17 mouse cellular contexts compared by ENCODE assay signal in genomic region chr11:16823830-16824545, GRCm38 (mm10).
A peak's percentile ranks its signal among the peaks of the same experiment; 100 is the strongest.
DNase-seq lines count a peak whose midpoint lies in the region; ATAC-seq and TF ChIP-seq lines count a peak whose summit lies in the region.
"Had no signal": no experiment of that assay in that cellular context is flagged by ENCODE, and none has a peak within 500 bp of the region (broad histone marks: within the 10 kb centered on the region; RNA-seq: fewer than 3 reads in every experiment).

No protein-coding gene starts in this region.

- no peak overlapping the region for H3K27ac ChIP-seq in forebrain, embryonic 11.5 days (ENCODE audit: low read depth, low read length)
- H3K27ac ChIP-seq in forebrain, embryonic 10.5 days = no peak overlapping the region
- H3K27ac ChIP-seq in kidney, postnatal 0 days = no peak overlapping the region
- H3K27ac ChIP-seq: hindbrain, embryonic 14.5 days; liver, embryonic 15.5 days had no signal

- H3K36me3 ChIP-seq in forebrain, embryonic 11.5 days (ENCODE audit: control insufficient read depth, insufficient read depth, low read length) = no peaks in the 10 kb centered on the region
- H3K36me3 ChIP-seq in forebrain, embryonic 10.5 days (replicated peaks) = no peaks in the 10 kb centered on the region
- H3K36me3 ChIP-seq in kidney, postnatal 0 days (ENCODE audit: insufficient read depth, low read length) = no peaks in the 10 kb centered on the region
- H3K36me3 ChIP-seq: liver, embryonic 15.5 days had no signal

- H3K4me2 ChIP-seq in forebrain, embryonic 11.5 days (ENCODE audit: low read depth, low read length, severe bottlenecking) = no peak overlapping the region
- H3K4me2 ChIP-seq in kidney, postnatal 0 days (ENCODE audit: low read length) = no peak overlapping the region
- H3K4me2 ChIP-seq: hindbrain, embryonic 14.5 days; liver, embryonic 15.5 days; midbrain, embryonic 11.5 days had no signal

- H3K4me3 ChIP-seq in forebrain, embryonic 11.5 days (ENCODE audit: low read depth, low read length) = no peak overlapping the region
- no peak overlapping the region for H3K4me3 ChIP-seq in forebrain, embryonic 10.5 days
- H3K4me3 ChIP-seq in kidney, postnatal 0 days (replicated peaks; ENCODE audit: low read depth, low read length) = no peak overlapping the region
- H3K4me3 ChIP-seq: liver, embryonic 15.5 days; myocyte had no signal

- ATAC-seq in forebrain, embryonic 11.5 days (replicated peaks; ENCODE audit: low FRiP score) = 0 out of 2 replicates have a peak, but pooled peaks have one; percentile 27
- no peak for ATAC-seq in kidney, postnatal 0 days (replicated peaks; ENCODE audit: low FRiP score, low read depth)
- no peak for ATAC-seq in erythroblast, adult 5-6 weeks (replicated peaks; ENCODE audit: low FRiP score, poor library complexity, severe bottlenecking)
- ATAC-seq: Patski had no signal

- 40% methylated on average over 4 of the region's 4 CpGs for WGBS in forebrain, embryonic 11.5 days
- WGBS in forebrain, embryonic 10.5 days = 50% methylated on average over 4 of the region's 4 CpGs
- 74% methylated on average over 4 of the region's 4 CpGs for WGBS in kidney, postnatal 0 days

- no peaks in the 10 kb centered on the region for H3K27me3 ChIP-seq in forebrain, embryonic 11.5 days (ENCODE audit: control insufficient read depth, insufficient read depth, low read length)
- no peaks in the 10 kb centered on the region for H3K27me3 ChIP-seq in forebrain, embryonic 10.5 days (ENCODE audit: poor library complexity, severe bottlenecking)
- H3K27me3 ChIP-seq in kidney, postnatal 0 days (ENCODE audit: insufficient read depth, low read length) = no peaks in the 10 kb centered on the region
- H3K27me3 ChIP-seq: liver, embryonic 15.5 days; Patski had no signal

- no peak overlapping the region for H3K9ac ChIP-seq in forebrain, embryonic 11.5 days (ENCODE audit: low read length)
- no peak overlapping the region for H3K9ac ChIP-seq in kidney, postnatal 0 days (ENCODE audit: low read depth, low read length)
- H3K9ac ChIP-seq: hindbrain, embryonic 14.5 days; liver, embryonic 15.5 days had no signal

- 0 out of 2 replicates have a peak, but pooled peaks have one; percentile 2 for TF ChIP-seq CTCF in kidney, postnatal 0 days (IDR thresholded peaks at IDR 0.05; ENCODE audit: low read depth)
- TF ChIP-seq CTCF in brain, embryonic 14.5 days (IDR thresholded peaks at IDR 0.05; ENCODE audit: borderline replicate concordance, extremely low read depth, insufficient read depth, insufficient read length) = no peak

- no peaks in the 10 kb centered on the region for H3K9me3 ChIP-seq in forebrain, embryonic 11.5 days (ENCODE audit: control insufficient read depth, low read length)
- no peaks in the 10 kb centered on the region for H3K9me3 ChIP-seq in forebrain, embryonic 10.5 days
- H3K9me3 ChIP-seq in kidney, postnatal 0 days (replicated peaks; ENCODE audit: low read length) = no peaks in the 10 kb centered on the region
- H3K9me3 ChIP-seq: liver, embryonic 15.5 days had no signal

- DNase-seq in forebrain, embryonic 11.5 days (ENCODE audit: low spot score) = no peak
- DNase-seq in forebrain, embryonic 10.5 days (ENCODE audit: extremely low spot score, low spot score) = no peak
- no peak for DNase-seq in kidney, postnatal 0 days (ENCODE audit: low spot score)
- DNase-seq in kidney, adult 18-20 months = no peak
- DNase-seq in brain, embryonic 14.5 days (ENCODE audit: low read depth) = peak; percentile 50
- peak; percentile 71 for DNase-seq in retina, embryonic 14.5 days (ENCODE audit: low spot score)
- no peak for DNase-seq in frontal cortex, postnatal 14 days (ENCODE audit: low spot score in 2 of 2)
- DNase-seq: cerebellum, adult 8-10 months; kidney, postnatal 10 days; lung, postnatal 36 days; spleen, adult 18-20 months had no signal

- H3K4me1 ChIP-seq in forebrain, embryonic 11.5 days (replicated peaks; ENCODE audit: control insufficient read depth, insufficient read depth, low read length) = no peaks in the 10 kb centered on the region
- 0 out of 2 replicates have a peak, but pooled peaks cover 3% of the 10 kb centered on the region for H3K4me1 ChIP-seq in forebrain, embryonic 10.5 days
- no peaks in the 10 kb centered on the region for H3K4me1 ChIP-seq in kidney, postnatal 0 days (replicated peaks; ENCODE audit: insufficient read depth, low read length)
- H3K4me1 ChIP-seq: liver, embryonic 15.5 days had no signal

- TF ChIP-seq POLR2A in brain, embryonic 14.5 days (IDR thresholded peaks at IDR 0.05; ENCODE audit: borderline replicate concordance, extremely low read depth, insufficient read depth, insufficient read length, poor library complexity, severe bottlenecking) = no peak

Comparison
In these comparisons a context has a peak if more than half of its experiments do, and no peak if none do; other contexts are left out.
1. DNase-seq: peak in brain, embryonic 14.5 days (single experiment) and retina, embryonic 14.5 days (single experiment); none in forebrain, embryonic 11.5 days (single experiment), forebrain, embryonic 10.5 days (single experiment), kidney, postnatal 0 days (single experiment), kidney, adult 18-20 months (single experiment) and frontal cortex, postnatal 14 days (0 of 2).